Mouse (Mus musculus) embryo, embryonic 9.5 days (tissue): Measurements from ENCODE around the gene Ccdc97.

Source experiments
- DNase-seq: peaks from one replicate; pipeline ENCODE4 v3.0.0-alpha.2; 2017; ENCODE audit errors: extremely low spot score

The Ccdc97 gene

DNA sequence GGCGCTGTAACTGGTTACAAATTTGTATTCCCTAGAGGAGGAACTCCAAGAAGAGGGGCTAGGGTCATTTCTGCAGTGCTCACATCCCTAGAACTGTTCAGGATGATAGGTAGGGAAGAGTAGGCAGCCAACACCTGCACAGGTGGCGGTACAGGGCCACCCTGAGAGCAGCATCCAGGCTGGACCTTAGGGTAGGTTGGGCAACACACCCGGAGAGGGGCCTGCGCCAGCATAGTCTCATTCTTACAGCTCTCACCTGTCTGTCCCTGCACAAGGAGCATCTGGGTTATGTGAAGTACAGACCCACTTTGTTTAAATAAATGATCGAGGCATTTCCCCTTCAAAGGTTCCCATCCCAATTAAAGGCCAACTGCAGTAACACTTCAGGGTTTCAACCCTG is 1.9 kb upstream of the Ccdc97 start:
- DNase-seq, result no peak

DNA sequence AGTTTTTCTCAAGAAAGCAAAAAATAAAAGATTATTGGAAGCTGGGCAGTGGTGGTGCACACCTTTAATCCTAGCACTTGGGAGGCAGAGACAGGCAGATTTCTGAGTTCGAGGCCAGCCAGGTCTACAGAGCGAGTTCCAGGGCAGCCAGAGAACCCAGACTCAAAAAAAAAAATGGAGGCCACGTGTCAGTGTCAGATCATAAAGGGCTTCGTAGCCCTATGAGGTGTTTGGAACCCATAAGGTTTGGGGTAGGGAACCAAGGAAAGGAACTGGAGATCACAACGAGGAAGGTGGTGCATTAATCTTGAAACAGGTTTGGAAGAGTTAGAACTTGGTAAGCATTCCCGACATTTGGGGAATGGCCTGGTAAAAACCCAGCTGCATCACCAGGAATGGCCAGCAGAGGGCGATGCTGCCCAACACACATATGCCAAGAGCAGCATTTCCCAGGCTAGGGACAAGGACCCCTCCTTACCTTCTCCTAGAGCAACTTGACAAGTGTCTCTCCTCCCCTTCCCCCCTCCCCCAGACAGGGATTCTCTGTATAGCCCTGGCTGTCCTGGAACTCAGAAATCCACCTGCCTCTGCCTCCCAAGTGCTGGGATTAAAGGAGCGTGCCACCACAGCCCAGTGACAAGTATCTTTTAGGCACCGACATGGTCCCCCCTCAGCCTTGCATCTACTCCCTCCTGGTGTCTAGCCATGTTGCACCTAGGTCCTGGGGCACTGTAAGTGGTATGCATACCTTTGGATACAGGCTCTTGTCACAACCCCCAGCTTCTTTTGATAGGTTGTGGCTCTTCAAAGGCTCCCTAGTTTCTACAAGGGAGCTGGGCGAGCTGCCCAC is 1.1 kb upstream of the Ccdc97 start:
- peak; percentile 81 for DNase-seq

DNA sequence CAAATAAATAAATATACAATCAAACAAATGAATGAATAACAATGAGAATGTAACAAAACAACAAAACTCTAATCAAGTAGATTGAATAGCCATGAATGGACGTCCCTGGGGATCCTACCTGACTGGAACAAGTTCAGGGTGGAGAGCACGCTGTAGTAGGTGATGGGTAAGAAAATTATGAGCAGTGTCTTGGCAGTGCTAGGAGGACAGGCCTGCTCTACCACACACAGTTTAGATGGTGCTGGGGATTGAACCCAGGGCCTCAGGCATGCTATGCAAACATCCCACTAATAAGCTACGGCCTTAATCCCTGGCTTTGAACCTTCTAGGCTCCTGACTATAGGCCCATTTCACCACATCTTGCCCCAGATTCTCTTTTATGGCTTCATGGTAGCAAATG is 1.4 kb downstream of the Ccdc97 start:
- DNase-seq, result no peak

DNA sequence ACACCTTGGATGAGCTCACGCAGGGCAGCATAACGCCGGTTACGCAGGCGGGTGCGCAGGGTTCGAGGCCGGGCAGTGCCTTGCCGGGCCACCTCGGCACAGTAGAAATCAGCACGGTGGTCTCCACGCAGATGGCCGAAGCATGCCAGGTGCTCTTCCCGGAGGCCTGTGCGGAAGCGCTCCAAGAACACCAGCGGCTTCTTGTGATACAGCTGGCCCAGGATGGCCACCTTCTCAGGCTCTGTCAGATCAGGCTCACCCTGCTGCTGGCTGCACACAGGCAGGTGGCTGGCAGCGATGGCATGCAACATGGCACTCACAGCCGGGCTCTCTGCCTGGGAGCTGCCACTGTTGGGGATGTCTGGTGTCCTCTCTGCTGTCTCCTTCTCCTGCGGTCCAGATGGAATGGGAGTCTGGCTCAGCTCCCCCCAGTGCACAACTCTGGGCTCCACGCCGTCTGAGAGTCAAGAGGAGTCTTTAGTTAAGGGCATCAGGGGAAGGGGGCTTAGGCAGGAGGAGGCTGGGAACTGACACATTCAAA is 3.1 kb downstream of the Ccdc97 start:
- DNase-seq, result no peak

DNA sequence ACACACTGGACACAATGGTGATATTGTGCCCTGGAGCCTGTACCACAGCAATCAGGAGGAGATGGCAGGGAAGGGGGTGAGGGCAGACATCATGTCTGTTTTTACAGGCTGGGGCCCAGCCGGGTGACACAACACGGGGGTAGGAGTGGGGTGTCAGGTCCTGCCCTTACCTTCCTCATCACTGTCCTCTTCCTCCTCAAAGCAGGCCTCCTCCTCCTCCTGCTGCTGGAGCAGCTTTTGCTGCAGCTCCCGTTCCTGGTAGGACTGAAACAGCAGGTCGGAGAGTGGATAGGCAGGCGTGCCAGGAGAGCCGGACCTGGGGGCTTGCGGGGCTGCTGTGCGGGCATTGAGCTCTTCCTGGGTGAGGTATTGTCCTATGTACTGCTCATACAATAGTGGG is 4.3 kb downstream of the Ccdc97 start:
- no peak for DNase-seq

DNA sequence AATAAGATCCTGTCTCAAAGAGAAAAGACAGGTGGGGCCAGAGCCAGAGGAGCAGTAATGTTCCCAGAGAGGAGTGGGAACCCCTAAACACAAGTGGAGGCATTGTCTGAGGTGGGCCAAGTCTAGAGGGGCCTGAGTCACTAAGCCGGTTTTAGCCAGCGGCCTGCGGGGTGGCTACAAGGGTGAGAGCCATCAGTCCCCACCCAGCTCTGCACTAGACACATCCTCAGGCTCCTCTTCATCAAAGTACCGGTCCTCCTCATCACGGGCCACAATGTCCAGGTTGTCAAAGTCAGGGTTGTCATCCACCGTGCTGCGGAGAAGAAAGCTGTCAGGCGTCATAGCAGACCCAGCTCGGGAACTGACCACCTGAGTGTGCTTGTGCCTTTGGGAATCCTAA is 6.1 kb downstream of the Ccdc97 start:
- no peak for DNase-seq

DNA sequence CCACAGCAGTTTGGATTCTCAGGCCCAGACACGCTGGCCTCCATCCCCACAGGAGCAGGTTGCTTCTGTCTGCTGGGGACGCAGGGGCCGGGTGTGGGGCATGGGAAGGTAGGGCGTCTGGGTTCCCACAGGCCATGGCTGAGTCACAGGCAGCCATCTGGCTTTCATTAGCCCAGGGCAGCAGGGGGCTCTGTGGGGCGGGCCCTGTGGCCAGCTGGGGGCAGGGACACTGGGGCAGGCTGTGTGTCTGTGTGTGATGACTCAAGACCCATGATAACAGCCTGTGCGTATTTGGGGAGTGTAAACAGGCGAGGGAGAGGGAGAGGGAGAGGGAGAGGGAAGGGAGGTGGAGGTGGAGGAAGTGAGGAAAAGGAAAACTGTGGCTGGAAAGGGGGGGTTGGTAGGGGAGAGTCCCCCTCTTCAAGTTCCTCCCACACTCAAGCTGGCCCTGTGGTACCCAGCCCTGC is 7.1 kb downstream of the Ccdc97 start:
- peak; percentile 74 for DNase-seq

DNA sequence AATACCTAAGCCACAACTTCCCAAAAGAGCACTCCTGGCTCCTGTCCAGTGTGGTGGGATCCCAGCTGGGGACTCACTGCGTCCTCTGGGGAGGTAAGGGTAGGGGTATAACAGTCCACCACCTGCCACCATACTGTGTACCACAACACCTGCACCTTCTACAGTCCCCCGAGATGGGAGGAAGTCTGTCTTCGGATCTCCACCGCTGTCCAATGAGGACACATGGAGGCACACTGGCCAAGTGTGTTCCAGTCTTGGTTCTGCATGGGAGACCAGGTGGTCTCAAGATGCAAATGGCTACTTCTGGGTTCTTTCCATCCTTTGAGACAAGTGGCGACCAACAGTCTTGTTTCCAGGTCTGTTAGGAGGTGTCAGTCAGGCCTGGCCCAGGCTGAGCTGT is 7.7 kb downstream of the Ccdc97 start:
- no peak for DNase-seq

DNA sequence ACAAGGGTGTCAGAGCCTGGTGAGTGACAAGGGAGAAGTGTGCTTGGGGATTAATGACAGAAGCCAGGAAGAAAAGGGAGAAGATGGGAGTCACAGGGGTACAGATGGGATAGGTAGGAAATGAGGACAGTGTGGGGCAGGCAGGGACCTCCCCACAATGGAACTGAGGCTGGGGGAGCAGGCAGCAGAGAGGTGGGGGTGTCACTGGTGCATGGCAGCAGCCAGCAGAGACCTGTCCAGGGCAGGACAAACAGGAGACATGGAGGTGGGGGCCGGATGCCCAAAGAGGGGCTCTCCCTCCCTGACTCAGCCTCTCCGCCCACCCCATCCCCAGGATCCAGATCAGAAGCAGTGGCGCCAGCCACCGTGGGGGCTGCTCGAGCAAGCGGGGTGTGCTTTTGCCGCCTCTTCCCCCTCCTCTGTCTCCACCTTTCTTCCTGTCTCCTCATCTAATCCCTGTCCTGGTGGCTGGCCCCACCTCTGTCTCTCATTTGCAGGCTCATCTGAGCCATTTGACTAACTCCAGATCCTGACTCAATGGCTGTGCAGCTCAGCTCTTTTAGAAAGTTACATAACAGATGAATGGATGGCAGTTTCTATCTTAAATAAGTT is 8.3 kb downstream of the Ccdc97 start:
- DNase-seq, result peak; percentile 38

DNA sequence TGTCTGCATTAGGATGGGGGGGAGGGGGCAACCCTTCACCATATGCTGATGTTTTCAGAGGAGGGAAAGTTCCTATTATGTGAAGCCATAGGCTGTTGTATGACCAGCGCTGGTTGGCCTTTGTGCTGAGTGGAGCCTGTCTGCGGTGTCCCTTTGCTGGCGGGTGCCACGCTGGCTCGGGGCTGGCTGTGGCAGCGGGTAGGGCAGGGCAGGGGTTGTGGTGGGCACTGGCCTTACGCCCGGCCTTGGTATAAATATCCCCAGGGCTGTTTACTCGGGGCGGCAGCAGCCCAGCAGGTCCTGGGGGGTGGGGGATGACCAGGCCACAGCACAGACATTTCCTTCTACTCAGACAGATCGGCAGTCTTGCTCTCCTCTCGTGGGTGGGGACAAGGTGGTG is 8.9 kb downstream of the Ccdc97 start:
- DNase-seq, result no peak

DNA sequence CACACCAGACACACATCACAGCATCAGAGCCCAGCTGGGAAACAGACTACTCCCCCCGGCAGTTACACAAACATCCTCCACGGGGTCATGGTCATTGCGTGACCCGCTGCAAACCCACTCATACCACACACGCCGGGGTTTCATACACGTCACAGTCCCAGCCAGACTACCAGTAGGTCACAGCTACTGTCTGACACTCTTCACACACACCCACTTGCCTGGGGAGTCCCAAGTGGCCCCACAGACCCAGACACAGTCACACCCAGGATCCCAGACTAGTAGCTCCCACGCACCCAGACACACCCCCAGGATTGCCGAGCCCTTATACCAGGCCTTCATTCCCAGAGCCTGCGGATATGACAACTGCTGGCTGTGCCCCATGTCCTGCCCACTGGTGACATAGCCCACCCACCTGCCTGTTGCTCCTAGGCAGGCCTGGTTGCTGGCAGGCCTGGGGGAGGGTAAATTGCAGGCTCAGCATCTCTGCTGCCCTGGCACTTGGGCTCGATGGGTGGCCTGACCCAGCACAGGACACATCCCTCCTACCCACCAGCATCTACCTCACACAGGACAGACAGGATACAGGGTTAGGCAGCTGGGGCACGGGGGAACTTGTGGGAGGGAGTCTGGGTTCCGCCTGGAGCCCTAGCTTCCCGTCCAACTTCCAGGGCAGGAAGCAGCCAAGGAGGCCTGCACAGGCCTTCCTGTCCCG is 11.2 kb downstream of the Ccdc97 start:
- DNase-seq, result no peak

DNA sequence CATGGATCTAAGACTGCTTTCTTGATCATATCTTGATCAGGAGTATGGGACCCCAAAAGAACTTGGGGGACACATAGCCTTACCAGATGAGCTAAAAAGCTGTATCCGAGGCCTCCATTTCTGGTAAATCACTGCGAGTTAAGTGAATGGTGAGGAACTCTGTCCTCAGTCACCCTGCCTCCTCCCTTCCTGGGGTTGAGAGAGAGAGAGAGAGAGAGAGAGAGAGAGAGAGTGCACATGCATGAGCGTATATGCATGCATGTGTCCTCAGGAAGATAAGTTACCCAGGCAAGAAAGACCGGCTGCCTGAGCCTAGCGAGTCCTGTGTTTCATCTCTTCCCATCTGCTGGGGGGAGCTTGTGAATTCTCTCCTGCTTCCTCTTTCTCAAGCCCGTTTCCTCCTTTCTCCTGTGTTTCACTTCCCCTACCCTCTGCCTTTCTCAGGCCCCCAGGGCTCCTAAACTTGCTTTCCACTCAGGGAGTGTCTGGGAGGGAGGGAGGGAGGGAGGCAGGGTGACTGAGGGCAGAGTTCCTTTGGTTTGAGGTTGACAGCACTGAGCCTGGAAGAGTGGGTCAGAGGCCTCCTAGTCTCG is 12.2 kb downstream of the Ccdc97 start:
- no peak for DNase-seq

DNA sequence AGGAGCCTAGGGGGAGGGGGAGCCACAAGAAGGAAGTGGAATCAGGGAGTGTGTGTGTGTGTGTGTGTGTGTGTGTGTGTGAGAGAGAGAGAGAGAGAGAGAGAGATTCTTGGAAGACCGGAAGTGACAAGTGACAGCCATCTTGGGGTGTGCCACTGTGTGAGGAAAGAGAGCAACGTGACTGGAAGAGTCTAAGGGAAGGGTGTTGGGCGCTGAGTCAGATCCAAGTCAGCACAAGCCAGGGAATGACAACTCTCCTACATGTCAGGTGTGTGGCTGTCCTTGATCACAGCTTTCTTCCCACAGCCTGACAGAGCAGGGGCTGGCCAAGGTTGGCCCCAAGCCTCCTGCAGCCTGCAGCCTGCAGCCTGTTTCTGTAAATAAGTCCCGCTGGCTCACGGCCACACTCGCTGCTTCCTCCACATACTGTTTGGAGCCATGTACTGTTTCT is 13.1 kb downstream of the Ccdc97 start:
- no peak for DNase-seq

DNA sequence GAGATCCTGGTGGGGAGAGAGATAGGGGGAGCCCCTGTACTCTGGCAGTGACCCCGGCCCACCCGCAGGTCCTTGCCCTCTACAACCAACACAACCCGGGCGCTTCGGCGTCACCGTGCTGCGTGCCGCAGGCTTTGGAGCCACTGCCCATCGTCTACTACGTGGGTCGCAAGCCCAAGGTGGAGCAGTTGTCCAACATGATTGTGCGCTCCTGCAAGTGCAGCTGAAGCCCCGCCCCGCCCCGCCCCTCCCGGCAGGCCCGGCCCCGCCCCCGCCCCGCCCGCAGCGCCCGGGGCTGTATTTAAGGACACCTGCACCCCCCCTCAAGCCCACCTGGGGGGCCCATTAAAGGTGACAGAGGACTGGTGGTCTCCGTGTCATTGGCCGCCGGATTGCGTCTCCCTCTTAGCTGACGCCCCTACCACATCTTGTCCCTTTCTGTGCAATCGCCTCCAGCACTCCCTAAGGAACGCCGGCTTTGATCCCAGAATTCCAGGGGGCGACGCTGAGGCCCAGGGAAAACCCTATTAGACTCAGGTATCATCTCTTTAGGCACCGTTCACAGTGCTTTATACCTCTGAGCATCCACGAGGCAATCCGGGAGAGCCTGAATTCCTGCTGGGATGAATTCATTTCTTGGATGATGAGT is 14.0 kb downstream of the Ccdc97 start:
- DNase-seq, result peak; percentile 61

DNA sequence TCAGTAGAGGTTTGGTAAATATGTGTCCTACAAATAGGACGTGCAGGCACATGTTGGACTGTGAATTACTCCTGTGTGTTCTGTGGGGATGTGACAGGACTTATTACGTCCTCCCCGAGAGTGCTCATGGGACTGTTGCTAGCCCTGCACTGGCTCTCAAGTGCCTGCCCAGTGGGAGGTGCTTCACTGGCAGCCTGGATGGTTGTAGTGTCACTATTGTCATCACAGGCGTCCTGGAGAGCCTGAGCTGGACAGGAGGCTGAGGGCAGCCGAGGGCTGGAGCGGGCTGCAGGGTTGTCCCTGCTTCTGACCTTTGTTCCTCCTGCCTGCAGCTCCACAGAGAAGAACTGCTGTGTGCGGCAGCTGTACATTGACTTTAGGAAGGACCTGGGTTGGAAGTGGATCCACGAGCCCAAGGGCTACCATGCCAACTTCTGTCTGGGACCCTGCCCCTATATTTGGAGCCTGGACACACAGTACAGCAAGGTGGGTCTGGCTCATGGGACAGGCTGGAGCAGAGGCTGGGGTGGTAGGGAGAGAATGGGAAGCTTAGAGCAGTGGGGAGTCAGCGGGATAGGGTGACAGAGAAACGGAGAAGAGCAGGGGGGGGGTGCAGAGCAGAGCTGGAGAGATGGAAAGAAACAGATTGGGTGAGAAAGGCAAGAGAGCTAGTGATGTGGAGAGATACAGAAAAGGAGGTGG is 14.9 kb downstream of the Ccdc97 start:
- DNase-seq, result no peak

DNA sequence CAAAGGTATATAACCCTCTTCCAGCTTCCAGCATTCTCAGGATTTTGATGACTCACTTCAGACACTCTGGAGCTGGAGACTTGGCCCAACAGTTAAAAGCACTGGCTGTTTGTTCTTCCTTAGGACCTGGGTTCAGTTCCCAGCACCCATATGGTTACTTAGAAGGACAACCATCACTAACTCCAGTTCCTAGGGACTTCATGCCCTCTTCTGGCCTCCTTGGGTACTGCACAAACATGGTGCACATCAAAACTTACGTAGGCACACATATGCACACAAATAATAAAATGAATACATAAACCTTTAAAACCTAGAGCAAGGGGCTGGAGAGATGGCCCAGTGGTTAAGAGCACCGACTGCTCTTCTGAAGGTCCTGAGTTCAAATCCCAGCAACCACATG is 16.5 kb downstream of the Ccdc97 start:
- no peak for DNase-seq

DNA sequence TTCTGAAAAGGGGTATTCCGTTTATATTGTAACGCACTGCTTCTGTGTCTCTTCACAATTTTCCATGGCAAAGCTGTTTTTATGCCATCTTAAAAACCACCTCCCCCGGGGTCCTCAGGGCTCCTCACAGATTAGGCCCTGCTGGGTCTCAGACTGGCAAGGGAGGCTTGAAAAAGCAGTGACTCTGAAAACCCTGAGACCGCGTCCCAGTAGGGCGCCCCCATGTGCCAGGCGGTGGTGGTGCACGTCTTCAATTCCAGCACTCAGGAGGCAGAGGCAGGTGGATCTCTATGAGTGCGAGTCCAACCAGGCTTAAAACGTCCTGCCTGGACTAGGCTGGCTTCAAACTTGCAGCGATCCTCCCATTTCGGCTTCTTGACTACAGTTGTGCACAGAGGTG is 18.2 kb downstream of the Ccdc97 start:
- no peak for DNase-seq

DNA sequence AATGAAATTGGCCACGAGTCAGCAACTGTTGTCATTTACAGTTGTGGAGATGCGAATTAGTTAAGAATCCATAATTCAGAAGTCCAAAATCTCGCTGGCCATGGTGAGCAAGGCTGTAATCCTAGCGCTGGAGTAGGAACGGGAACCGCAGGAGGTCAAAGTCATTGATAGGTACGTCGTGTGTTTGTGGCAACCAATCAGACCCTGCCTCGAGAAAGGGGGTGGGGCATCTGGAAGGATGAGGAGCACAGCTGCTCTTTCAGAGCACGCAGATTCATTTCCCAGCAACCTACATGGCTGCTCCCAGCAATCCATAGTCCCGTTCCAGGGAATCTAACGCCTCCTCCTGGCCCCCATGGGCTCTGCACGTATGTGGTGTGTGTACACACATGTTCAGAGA is 19.0 kb downstream of the Ccdc97 start:
- DNase-seq, result no peak

DNA sequence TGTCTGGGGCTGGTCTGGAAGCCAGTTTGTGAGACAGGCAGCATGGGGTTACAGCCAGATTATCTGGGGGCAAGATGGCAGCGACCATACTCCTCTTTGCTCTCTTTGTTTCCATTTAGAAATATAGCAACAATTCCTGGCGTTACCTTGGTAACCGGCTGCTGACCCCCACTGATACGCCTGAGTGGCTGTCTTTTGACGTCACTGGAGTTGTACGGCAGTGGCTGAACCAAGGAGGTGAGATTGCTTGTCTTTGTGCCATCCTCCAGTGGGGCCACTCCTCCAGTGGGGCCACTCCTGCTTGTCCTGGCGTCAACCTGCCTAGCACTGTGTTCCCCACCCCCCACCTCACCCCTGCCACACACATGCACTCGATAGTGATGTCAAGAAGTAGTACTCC is 24.8 kb downstream of the Ccdc97 start:
- no peak for DNase-seq

DNA sequence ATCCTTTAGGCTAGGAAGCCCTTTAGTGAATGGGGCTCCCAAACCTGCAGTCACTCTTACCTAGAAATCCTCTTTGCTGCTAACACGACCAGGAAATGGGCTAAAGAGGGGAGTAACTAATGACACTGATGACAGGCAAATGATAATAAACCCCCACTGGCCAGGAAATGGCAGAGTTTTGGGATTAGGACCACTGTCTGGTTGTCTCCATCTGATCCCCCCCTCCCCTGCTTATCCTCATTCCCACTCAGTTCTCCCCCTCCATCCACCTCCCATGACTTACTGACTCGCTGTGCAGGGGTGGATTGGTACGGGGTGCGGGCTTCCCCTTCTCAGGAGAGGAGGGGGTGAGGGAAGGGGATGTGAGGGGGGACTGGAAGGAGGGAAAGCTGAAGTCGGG is 28.8 kb downstream of the Ccdc97 start:
- no peak for DNase-seq

DNA sequence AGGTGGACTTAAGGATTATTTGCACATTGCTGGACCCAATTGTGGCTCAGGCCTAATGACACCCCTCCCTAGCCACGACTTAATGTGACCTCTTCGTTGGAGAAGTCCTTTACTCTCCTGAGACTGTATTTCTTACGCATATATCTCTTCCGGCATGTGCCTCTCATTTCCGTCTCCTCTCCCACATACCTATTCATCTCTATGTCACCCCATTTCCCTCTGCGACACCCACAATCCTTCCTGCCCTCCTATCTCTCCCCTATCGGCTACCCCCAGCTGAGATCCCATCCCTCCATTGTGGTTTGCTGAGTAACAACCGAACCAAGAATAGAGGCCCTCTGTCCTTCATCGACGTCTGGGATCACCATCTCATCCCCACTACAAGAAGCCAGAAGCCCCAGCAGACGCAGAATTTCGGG is 29.3 kb downstream of the Ccdc97 start:
- DNase-seq, result no peak
